Mouse (Mus musculus): ENCODE measurements around the gene Rgs7bp.

DNA sequence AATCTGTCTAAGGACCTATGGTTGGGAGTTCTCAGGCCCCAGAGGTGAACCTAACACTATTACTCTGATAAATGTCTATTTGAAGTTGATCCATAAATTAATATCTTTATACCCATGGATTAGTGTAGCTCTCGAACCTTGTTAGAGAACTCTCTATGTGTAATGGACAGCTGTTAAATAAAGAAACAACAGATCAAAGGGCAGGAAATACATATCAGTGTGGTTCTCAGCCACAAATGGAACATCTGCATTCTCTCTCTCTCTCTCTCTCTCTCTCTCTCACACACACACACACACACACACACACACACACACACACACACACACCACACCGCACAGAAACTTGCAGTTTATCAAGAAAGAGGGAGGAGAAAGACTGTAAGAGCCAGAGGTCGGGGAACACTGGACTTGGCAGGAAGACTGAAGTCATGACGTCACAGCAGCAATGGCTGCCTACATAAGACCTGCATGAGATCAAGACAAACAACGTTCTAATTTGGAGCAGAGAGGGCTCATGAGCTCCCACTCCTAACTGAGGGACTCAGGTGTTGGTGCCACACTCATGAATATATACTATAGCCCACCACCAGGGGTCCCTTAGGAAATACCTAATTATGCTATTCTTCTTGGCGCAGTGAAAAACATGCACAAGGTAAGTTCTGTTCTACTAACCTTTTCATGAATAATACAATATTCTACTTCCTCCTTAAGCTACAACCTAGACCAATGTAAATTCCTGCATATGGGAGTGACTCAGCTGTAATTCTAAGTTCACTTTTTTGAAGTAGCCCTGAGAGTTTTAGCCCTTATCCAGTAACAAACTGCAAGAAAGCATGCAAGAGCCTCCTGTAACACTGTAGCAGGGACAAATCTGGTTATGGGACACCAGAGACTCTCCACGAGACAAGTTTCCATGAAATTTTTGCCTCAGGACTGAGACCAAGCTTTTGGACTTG, 12.4 kb upstream of the Rgs7bp start:
- TF ChIP-seq CTCF (IDR thresholded peaks at IDR 0.05; ENCODE audit: low read depth, low read length): no peak
- no peak for TF ChIP-seq GATA1 (IDR thresholded peaks at IDR 0.05; ENCODE audit: borderline replicate concordance, low read length)
- TF ChIP-seq TAL1 (conservative IDR thresholded peaks at IDR 0.05; ENCODE audit: low read depth, low read length): no peak

Measured in G1E (cell line).